Mouse (Mus musculus) lung, postnatal 4 days (tissue): ENCODE data around the gene Slc39a9.

ENCODE experiments used
- DNase-seq, 2 experiments: peaks; one replicate each; pipeline ENCODE4 v3.0.0; 2021

The Slc39a9 gene

DNA sequence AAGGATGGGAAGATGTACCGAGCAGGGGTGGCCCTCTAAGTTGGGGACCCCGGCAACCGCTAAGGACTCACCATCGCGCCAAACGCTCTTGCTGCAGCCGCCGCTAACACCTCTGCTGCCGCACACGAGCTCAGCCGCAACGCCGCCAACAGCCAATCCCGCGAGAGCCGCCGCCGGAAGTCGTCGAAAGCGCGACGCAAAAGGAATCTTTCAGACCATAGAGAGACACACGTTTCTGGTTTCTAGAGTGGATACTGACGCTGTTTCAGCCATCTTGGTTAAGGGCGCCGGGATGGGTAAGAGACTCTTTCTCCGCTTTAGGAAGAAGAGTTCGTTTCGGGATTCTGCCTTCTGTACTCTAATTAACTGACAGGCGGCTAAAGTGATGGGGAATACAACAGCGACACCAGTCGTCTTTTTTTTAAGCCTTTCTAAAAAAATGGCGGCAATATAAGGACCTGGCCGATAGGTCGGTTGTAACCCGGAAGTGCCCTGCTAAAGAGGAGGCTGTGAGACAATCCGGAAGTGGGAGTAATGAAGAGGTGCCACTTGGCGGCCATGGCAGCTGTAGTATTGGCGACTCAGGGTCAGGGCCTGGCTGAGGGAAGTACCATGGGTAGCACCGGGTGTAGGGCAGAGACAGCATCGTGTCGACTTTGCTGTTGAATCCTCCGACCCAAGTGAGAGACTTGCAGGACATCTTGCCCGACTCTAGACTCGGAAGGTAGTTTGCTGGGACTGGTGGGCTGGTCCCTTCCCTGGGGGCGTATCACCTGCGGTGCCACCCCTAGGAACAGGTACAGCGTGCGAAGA, at the start of gene Slc39a9, which contains the start of gene Erh:
TSS of gene Slc39a9 (plus strand) at position 191 of the 813 bp plus-strand sequence.
TSS of gene Erh (minus strand) at position 649 of the 813 bp plus-strand sequence.
- DNase-seq = peak; percentile 95 to 96

- DNase-seq = no peak
Observed at GRCm38 (mm10) chr12:80594141-80594540, 49.5 kb upstream of the Slc39a9 start.

GRCm38 (mm10) chr12:80594781-80595180, 48.9 kb upstream of the Slc39a9 start:
- no peak for DNase-seq

GRCm38 (mm10) chr12:80595566-80595965, 48.1 kb upstream of the Slc39a9 start:
- DNase-seq = no peak

DNA sequence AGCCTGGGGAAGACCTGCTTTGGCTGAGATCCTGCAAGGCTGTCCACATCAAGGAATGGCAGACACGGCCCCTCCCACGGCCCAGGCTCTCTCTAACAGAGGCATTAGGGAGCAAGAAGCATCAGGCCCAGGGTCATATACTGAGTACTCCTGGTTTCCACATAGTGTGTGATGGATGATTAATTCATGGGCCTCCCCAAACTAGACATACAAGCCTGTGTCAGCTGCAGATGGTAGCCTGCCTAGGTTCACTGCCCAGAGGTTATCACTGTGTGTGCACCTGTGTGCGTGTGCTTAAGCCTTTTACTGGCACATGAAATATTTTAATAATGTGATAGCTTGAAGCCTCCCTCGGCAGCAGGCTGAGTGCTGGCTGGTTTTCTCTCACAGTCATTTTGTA, 47.7 kb upstream of the Slc39a9 start:
- no peak for DNase-seq

- no peak for DNase-seq
Observed at GRCm38 (mm10) chr12:80598236-80598635, 45.4 kb upstream of the Slc39a9 start.

GRCm38 (mm10) chr12:80598756-80599155, 44.9 kb upstream of the Slc39a9 start:
- DNase-seq = peak; percentile 61 to 80

DNA sequence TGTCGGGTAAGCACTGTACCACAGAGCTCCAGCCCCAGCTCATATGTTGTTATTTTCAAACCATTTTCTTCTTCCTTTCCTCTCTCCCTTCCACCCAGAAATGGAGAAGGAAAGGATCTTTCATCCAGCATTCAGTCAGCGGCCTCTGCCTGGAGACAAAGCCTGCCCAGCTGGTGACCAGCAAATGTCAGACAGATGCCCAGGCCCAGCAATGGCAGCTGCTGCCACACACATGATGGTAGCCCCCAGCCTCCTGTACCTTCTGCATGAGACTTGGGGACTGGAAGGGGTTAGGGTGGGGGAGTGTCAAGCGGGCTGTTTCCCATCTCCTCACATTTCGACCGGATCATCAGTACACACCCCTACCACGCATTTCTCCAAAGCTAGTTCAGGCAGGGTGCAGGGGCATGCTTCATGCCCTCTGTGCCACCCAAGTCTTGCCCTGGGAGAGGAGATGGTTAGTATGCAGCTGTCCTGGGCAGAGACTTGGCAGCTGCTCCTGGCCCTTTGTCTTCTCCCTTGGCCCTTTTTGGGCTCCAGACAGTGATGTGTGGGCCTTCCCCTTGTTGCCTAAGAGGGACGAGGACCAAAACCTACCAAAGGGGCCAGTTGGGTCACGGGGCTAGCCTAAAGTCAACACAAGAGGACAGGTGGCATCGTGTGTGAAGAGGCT, 42.0 kb upstream of the Slc39a9 start:
- no peak for DNase-seq

DNA sequence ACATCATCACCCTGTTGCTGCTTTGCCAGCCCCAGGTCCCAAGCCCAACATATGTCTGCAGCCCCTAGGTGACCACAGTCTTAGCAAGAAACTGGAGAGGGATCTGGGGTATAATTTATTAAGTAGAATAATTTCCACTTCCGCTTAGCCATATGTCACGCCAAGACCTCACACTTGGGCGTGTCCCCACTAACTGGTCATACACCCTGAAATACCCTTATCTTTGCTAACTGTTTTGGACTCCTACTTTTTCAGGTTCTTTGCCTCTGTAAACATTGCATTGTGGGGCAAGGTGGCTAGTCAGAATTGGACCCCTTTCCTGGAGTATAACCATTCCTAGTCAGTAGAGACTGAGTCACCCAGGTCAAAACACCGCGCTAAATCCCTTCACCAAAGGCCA, 41.3 kb upstream of the Slc39a9 start:
- DNase-seq = no peak

DNA sequence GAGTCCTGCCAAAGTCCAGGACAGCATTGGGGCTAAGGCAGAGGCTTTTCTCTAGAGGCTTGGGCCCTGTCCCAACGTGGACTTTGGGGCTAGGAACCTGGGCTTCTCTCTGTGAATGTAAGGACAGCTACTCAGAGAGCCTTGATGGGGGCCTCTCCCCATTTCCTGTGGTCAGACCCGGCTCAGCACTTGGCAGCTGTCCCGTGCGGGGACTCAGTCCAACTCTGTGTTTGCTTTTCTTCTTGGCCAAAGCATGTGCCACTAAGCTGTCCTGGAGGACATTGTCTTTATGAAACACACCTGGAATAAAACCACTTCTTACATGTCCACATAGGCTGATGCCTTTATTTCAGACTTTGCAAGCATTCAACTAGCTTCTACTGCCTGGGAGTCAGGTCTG, 40.1 kb upstream of the Slc39a9 start:
- DNase-seq = peak; percentile 84 to 92

DNA sequence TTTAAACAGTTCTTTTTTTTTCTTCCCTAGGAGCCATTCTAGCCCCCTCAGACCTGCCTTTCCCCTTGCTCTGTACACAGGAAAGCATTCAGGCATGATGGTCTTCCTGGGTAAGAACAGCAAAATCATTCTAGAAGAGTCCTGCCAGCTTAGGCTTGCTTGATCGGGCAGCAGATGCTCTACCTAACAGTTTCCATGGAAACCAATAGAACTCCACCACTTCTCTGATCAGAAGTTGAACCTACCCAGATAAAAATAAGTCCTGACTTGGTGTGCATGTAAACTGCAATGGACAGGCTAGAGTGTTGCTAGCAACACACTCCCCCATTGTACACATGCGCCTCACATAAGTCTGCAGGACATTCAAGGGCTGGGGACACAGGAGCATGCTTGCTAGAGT, 39.5 kb upstream of the Slc39a9 start:
- no peak for DNase-seq

DNA sequence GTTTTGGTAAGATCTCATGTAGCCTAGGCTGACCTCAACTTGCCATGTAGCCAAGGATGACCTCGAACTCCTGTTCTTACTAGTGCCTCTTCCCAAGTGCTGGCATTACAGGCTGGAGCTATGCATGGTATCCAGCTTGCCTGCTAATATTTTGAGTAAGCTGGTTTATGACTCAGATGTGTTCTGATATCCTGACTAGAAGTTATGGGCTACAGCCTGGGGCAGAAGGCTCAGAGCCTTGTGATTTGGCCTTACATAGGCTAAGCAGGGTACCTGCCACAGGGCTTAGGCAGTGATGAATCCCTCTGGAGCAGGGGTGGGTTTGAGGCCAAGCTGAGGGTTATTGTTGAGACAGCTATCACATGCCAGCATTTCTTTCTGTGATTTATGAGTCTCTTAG, 35.1 kb upstream of the Slc39a9 start:
- DNase-seq = no peak

- no peak for DNase-seq
Observed at GRCm38 (mm10) chr12:80609928-80610327, 33.8 kb upstream of the Slc39a9 start.

- no peak for DNase-seq
Observed at GRCm38 (mm10) chr12:80612113-80612791, 31.4 kb upstream of the Slc39a9 start.

- no peak for DNase-seq
Observed at GRCm38 (mm10) chr12:80615371-80616257, 28.1 kb upstream of the Slc39a9 start.

GRCm38 (mm10) chr12:80620501-80620900, 23.2 kb upstream of the Slc39a9 start:
- DNase-seq = no peak

DNA sequence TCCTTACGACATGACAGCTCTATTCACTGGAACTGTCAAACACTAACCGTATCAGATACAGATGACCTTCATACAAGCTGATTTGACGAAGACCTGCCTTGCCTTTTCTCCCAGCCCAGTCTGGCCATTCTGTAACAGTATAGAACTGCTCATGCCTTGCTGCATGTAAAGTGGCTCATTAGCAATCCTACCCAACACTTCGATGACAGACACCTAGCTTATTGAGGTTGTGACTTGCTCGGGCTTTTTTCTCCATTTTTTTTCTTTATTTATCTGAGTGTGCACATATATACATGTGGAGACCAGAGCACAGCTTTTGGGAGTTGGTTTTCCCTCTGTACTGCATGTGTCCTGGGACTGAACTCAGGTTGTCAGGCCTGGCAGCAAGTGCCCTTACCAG, 11.9 kb upstream of the Slc39a9 start:
- no peak for DNase-seq

DNA sequence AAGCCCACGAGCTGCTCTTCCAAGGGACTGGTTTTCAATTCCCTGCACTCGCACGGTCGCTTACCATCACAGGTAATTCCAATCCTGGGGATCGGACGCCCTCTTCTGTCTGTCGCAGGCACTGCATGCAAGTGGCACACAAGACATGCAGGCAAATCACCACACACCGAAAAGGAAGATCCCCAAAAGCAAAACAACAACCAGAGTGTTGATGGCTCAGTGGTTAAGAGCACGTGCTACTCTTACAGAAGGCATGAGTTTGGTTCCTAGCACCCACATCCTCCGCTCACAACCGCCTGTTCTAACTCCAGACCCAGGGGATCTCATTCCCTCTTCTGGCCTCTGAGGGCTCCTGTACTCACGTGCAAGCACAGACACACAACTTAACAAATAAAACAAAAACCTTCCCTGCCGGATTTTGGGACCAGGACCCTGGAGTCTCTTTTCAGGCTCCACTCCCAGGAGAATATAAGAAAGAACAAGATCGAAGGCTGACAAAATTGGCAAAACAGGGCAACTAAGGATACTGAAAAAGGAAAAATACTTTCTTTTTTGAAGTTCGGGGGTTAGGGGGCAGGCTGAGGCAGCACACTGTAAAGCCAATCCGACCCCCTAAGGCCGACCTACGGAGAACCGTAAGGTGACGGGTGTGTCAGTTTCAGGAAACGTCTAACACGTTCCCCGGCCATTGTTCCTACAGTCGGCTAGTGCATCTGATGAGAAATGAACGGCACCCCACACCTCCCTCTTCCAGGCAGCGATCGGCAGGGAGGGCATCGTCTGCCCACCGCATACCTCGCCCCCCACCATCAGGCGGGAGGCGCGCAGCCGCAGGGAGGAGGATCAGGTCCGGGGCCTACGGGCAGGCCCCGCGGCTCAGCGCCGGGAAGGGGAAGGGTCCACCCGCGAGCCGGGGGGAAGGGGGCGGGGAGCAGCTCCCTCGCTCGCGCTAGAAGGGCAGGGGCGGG, 674 bp upstream of the Slc39a9 start:
- DNase-seq = peak; percentile 45 to 67

DNA sequence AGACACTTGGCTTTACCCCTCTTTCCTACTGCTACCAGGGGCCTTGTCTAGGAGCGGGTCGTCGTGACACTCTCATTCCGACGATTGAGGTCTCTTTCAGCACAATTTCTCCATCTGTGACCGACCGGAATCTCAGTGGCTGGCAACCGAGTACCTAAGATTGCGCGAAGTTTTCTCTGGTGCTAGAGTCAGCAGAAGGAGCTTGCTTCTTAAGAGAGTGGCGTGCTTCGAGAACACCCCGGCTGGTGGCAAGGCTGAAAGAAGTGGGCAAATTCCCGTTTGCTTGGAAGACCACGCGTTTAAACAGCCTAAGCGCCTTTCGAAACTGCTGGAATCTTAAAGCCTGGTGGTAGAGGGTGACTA, 804 bp downstream of the Slc39a9 start:
- DNase-seq = no peak

- no peak for DNase-seq
Observed at GRCm38 (mm10) chr12:80646377-80646776, 2.7 kb downstream of the Slc39a9 start.

DNA sequence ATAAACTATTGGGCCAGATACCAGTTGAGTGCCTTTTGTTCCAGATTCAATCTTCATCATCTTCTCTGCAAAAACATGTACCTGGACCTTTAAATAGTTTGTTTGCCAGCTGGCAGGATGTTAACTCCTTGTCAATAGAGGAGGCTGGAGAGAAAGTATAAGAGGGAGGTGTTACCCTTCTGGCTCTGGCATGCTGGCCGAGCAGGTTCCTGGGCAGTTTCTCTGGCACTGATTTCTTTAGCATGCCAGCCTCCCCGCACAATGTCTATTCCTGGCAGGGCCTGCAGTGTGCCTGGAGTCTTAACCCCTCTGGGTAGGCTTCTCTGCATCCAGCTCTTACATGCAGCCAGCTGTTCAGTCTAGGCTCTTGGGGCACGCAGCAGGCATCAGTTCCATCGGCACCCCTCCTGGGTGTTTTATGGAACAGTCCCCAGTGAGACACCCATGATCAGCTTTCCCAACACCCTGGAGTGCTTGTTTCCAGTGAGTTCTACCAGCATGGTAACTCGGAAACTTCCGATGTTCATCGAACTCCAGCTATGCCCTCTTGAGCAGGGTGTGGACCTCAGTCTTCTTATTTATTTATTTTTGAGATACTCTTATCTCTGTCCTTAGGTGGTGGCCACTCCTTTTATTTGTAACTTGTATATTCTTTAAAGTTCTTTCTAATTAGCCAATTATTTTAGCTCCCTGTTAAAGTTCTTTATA, 10.4 kb downstream of the Slc39a9 start:
- peak; percentile 65 to 84 for DNase-seq
